In the genomic region with DNA sequence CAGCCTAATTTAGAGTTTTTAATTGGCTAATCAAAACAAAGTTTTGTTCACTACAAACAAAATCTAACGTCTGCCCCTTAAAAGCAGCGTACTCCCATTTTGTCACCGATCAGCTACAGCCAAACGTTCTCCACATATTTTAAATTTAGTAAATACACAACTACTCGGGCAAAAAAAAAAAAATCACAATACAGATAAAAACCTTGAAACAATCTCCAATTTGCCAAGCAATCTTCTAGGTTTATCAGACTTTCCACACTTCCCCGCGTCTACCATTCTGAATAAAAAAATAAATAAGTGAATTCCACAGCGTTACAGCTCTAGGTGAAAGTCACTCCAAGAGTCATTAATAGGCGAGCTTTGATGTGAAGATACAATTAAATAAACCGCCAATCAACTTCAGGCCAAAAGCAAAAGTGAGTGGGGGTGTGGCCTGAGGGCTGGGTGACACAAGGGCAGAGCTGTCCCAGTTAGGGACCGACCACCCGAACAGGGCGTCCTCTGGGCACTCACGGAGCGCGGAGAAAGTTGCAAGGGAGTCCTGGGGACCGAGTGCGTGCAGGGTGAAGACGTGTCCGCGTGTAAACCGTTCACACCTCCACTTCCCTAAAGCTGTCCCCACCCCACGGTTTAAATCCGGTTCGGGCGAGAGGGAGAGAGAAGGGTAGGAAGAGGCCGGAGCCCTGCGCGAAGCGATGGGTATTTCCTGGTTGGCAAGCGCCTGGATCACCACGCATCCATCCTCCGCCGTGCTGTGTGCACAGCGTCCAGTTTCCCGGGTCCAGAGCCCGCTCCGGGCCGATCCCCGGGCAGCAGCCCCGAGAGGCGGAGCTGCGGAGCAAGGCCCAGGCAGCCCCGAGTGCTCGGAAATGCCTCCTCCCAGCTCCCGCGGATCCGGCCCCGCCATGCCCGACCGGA, we compare ENCODE assay signal across 7 mouse cellular contexts. TPM values are rescaled to one million over a fixed set of nuclear protein-coding genes. Genes with fewer than 3 reads are reported as not detected.
DNase-seq lines count a peak whose midpoint lies in the region; ATAC-seq and TF ChIP-seq lines count a peak whose summit lies in the region.

No protein-coding gene starts in this region.

- no peaks in the 10 kb centered on the region for H3K27me3 ChIP-seq in hindbrain, postnatal 0 days (ENCODE audit: insufficient read depth, low read length)
- no peaks in the 10 kb centered on the region for H3K27me3 ChIP-seq in megakaryocyte, embryonic 14.5 days (replicated peaks)

- peak; percentile 4; the same call in 1 of the 2 replicates for TF ChIP-seq CTCF in gastrocnemius, adult 2 months (IDR thresholded peaks at IDR 0.05)
- TF ChIP-seq CTCF in hindbrain, postnatal 0 days (IDR thresholded peaks at IDR 0.05; ENCODE audit: low read depth) = no peak

- H3K9me3 ChIP-seq in hindbrain, postnatal 0 days (ENCODE audit: low read length) = no peaks in the 10 kb centered on the region
- no peaks in the 10 kb centered on the region for H3K9me3 ChIP-seq in megakaryocyte, embryonic 14.5 days

- H3K4me1 ChIP-seq in hindbrain, postnatal 0 days (ENCODE audit: insufficient read depth, low read length) = 0 out of 2 replicates have a peak, but pooled peaks cover 4% of the 10 kb centered on the region
- H3K4me1 ChIP-seq in megakaryocyte, embryonic 14.5 days = peaks cover 67% of the 10 kb centered on the region

- H3K4me2 ChIP-seq in hindbrain, postnatal 0 days (ENCODE audit: low read depth, low read length) = peak overlapping the region; percentile 84

- H3K27ac ChIP-seq in gastrocnemius, adult 2 months = peak overlapping the region; percentile 99
- H3K27ac ChIP-seq in hindbrain, postnatal 0 days = peak overlapping the region; percentile 98

- DNase-seq in adipocyte (ENCODE audit: low spot score) = peak; percentile 70
- peak; percentile 85 for DNase-seq in gastrocnemius, adult 2 months
- peak; percentile 68 for DNase-seq in hindbrain, postnatal 0 days (ENCODE audit: low spot score)
- DNase-seq in left cerebral cortex, adult 8-10 months (ENCODE audit: low spot score in 2 of 2) = peak; percentile 36 to 47
- DNase-seq in right cerebral cortex, postnatal 25 days = peak; percentile 80

- peak; percentile 47 for ATAC-seq in common myeloid progenitor, adult 5-6 weeks (replicated peaks; ENCODE audit: low read depth, poor library complexity, severe bottlenecking)
- peak; percentile 85 for ATAC-seq in hindbrain, postnatal 0 days

- intact Hi-C loops in gastrocnemius, adult 2 months (cut with DNase I) = no loop called here

- H3K4me3 ChIP-seq in gastrocnemius, adult 2 months = peak overlapping the region; percentile 83
- peak overlapping the region; percentile 81 for H3K4me3 ChIP-seq in hindbrain, postnatal 0 days (ENCODE audit: low read length)
- peak overlapping the region; percentile 99 for H3K4me3 ChIP-seq in megakaryocyte, embryonic 14.5 days (replicated peaks)

- peak overlapping the region; percentile 93 for H3K9ac ChIP-seq in hindbrain, postnatal 0 days (replicated peaks; ENCODE audit: low read length)

- 5% methylated on average over 50 of the region's 51 CpGs for WGBS in hindbrain, postnatal 0 days

- no peaks in the 10 kb centered on the region for H3K36me3 ChIP-seq in hindbrain, postnatal 0 days (ENCODE audit: insufficient read depth, low read length)
- H3K36me3 ChIP-seq in megakaryocyte, embryonic 14.5 days (replicated peaks; ENCODE audit: low read length) = peaks cover 14% of the 10 kb centered on the region

RNA-seq across cellular contexts. Expression of a gene that starts 0.8 kb away (rescaled TPM):
- total RNA-seq in common myeloid progenitor, adult 5-6 weeks (2017) = 243 and 265 TPM in 2 replicates
- 10 to 100 TPM; 63.3 to 68.4 TPM for total RNA-seq in gastrocnemius, adult 2 months (2021)
- total RNA-seq in hindbrain, postnatal 0 days (2014; rRNA removed) = 99.0 and 108 TPM in 2 replicates
- 67.4 and 68.1 TPM in 2 replicates for polyA plus RNA-seq in hindbrain, postnatal 0 days (2015; fragmentation: Nextera tagmentation; extraction: Ambion mirVana)
- total RNA-seq in left cerebral cortex, adult 8-10 months (2022) = 100 to 1,000 TPM; 119 to 131 (median 126) TPM
- polyA plus RNA-seq in megakaryocyte, embryonic 14.5 days (2012; ENCODE audit: insufficient read depth, low replicate concordance) = 4.7 and 11.6 TPM in 2 replicates

RNA-seq across cellular contexts. Expression of a gene that starts 56.3 kb away (rescaled TPM):
- total RNA-seq in common myeloid progenitor, adult 5-6 weeks (2017) = 0.05 TPM in 1 of 2 replicates, not detected in the other
- total RNA-seq in gastrocnemius, adult 2 months (2021) = under 1 TPM; 0.10 to 0.11 TPM
- total RNA-seq in hindbrain, postnatal 0 days (2014; rRNA removed) = 1.2 and 2.8 TPM in 2 replicates
- polyA plus RNA-seq in hindbrain, postnatal 0 days (2015; fragmentation: Nextera tagmentation; extraction: Ambion mirVana) = 0.60 and 0.72 TPM in 2 replicates
- total RNA-seq in left cerebral cortex, adult 8-10 months (2022) = under 1 TPM; 0.64 to 0.96 (median 0.80) TPM
- polyA plus RNA-seq in megakaryocyte, embryonic 14.5 days (2012; ENCODE audit: insufficient read depth, low replicate concordance) = not detected in 2 replicates

Comparison
In these comparisons a context has a peak if more than half of its experiments do, and no peak if none do; other contexts are left out.
1. Peak in every context shown above with its lines: DNase-seq, ATAC-seq, H3K4me3 ChIP-seq and H3K27ac ChIP-seq.